Mouse (Mus musculus) CH12.LX (cell line): ENCODE data around the gene St6galnac1. TPM values are rescaled to one million over a fixed set of nuclear protein-coding genes. Genes with fewer than 3 reads are reported as not detected.

Experiments used
- DNase-seq: peaks from one replicate; pipeline ENCODE4 v3.0.0-alpha.2; 2013; ENCODE audit errors: extremely low read depth
- H3K27ac ChIP-seq: 2 replicates; pipeline ENCODE4 v1.5.1; 2012; ENCODE audit warnings: low read depth, mild to moderate bottlenecking, control low read depth, moderate library complexity; ENCODE audit not compliant: insufficient read depth
- H3K27me3 ChIP-seq: replicated peaks from 2 replicates; pipeline ENCODE3; 2012; ENCODE audit warnings: inconsistent platforms
- H3K36me3 ChIP-seq, 2 experiments: replicated peaks in 1 of 2; 2 replicates each; pipeline versions ENCODE3 to v1.6.1; 2012; ENCODE audit warnings: inconsistent platforms in 1 of 2, low read length in 1 of 2, mild to moderate bottlenecking in 1 of 2, mixed read lengths in 1 of 2, moderate library complexity in 1 of 2; ENCODE audit not compliant: control insufficient read depth in 1 of 2, insufficient read depth in 1 of 2
- H3K4me1 ChIP-seq, 2 experiments: 2 replicates each; pipeline ENCODE4 v1.6.1; 2012; ENCODE audit warnings: inconsistent platforms in 1 of 2, moderate library complexity in 1 of 2; ENCODE audit not compliant: insufficient read depth in 2 of 2, control insufficient read depth in 1 of 2
- H3K4me2 ChIP-seq: 2 replicates; pipeline ENCODE4 v1.6.1; 2012; ENCODE audit warnings: low read depth, mild to moderate bottlenecking, control low read depth; ENCODE audit not compliant: poor library complexity, insufficient read depth, severe bottlenecking
- H3K4me3 ChIP-seq, 3 experiments: fragments of 150-350 bp in 1 of 3; sonication (generic) in 1 of 3; replicated peaks in 1 of 3; 2 replicates each; pipeline versions ENCODE3 to v1.5.1; 2011 to 2012; ENCODE audit warnings: low read depth in 2 of 3, low read length in 2 of 3, mild to moderate bottlenecking in 2 of 3, moderate library complexity in 2 of 3, control low read depth in 1 of 3, improper control_type of control experiment in 1 of 3, inconsistent platforms in 1 of 3, mixed read lengths in 1 of 3; ENCODE audit not compliant: poor library complexity in 1 of 3
- H3K79me2 ChIP-seq: replicated peaks from 2 replicates; pipeline ENCODE4 v1.6.1; 2012; ENCODE audit warnings: mild to moderate bottlenecking, moderate library complexity; ENCODE audit not compliant: control insufficient read depth, poor library complexity, insufficient read depth, severe bottlenecking; ENCODE audit errors: extremely low read depth
- H3K9ac ChIP-seq: 2 replicates; pipeline ENCODE4 v1.6.1; 2012; ENCODE audit warnings: low read depth, mild to moderate bottlenecking, control low read depth, moderate library complexity; ENCODE audit not compliant: insufficient read depth
- H3K9me3 ChIP-seq: replicated peaks from 2 replicates; pipeline ENCODE3; 2012; ENCODE audit warnings: low read length, inconsistent platforms, mixed read lengths
- CHD1 ChIP-seq: IDR thresholded peaks from 2 replicates; pipeline ENCODE4 v1.6.1; 2012; ENCODE audit warnings: low read depth, low read length, improper control_type of control experiment, inconsistent platforms
- CHD2 ChIP-seq: IDR thresholded peaks from 2 replicates; pipeline ENCODE4 v1.6.1; 2011; ENCODE audit warnings: low read length, improper control_type of control experiment
- E2F4 ChIP-seq: IDR thresholded peaks from 2 replicates; pipeline ENCODE4 v1.6.1; 2011; ENCODE audit warnings: low read depth, low read length, improper control_type of control experiment; ENCODE audit not compliant: insufficient replicate concordance
- HCFC1 ChIP-seq: IDR thresholded peaks from 2 replicates; pipeline ENCODE4 v1.6.1; 2012; ENCODE audit warnings: low read depth, mild to moderate bottlenecking, inconsistent platforms, low read length, improper control_type of control experiment
- KAT2A ChIP-seq: IDR thresholded peaks from 2 replicates; pipeline ENCODE4 v1.6.1; 2012; ENCODE audit warnings: low read length, improper control_type of control experiment, inconsistent platforms; ENCODE audit not compliant: insufficient replicate concordance
- MAX ChIP-seq: IDR thresholded peaks from 2 replicates; pipeline ENCODE4 v1.6.1; 2011; ENCODE audit warnings: low read length, improper control_type of control experiment
- MAZ ChIP-seq: IDR thresholded peaks from 2 replicates; pipeline ENCODE4 v1.6.1; 2012; ENCODE audit warnings: low read depth, mild to moderate bottlenecking, inconsistent platforms, low read length, improper control_type of control experiment, moderate library complexity
- MEF2A ChIP-seq: IDR thresholded peaks from 2 replicates; pipeline ENCODE4 v1.6.1; 2014; ENCODE audit warnings: low read depth, mild to moderate bottlenecking, inconsistent platforms, low read length, improper control_type of control experiment, borderline replicate concordance
- MXI1 ChIP-seq: IDR thresholded peaks from 2 replicates; pipeline ENCODE4 v1.6.1; 2011; ENCODE audit warnings: mild to moderate bottlenecking, low read depth, low read length, improper control_type of control experiment
- NRF1 ChIP-seq: IDR thresholded peaks from 2 replicates; pipeline ENCODE4 v1.6.1; 2014; ENCODE audit warnings: low read depth, mild to moderate bottlenecking, inconsistent platforms, low read length, improper control_type of control experiment, moderate library complexity
- RAD21 ChIP-seq: IDR thresholded peaks from 2 replicates; pipeline ENCODE4 v1.6.1; 2011; ENCODE audit warnings: low read depth, mild to moderate bottlenecking, low read length, improper control_type of control experiment, moderate library complexity
- RCOR1 ChIP-seq: conservative IDR thresholded peaks from 2 replicates; pipeline ENCODE4 v1.6.1; 2012; ENCODE audit warnings: low read depth, mild to moderate bottlenecking, inconsistent platforms, low read length, improper control_type of control experiment
- SIN3A ChIP-seq: IDR thresholded peaks from 2 replicates; pipeline ENCODE4 v1.6.1; 2012; ENCODE audit warnings: low read length, improper control_type of control experiment, inconsistent platforms
- SMC3 ChIP-seq: IDR thresholded peaks from 2 replicates; pipeline ENCODE4 v1.6.1; 2011; ENCODE audit warnings: low read depth, low read length, improper control_type of control experiment
- TBP ChIP-seq: conservative IDR thresholded peaks from 2 replicates; pipeline ENCODE4 v1.6.1; 2011; ENCODE audit warnings: low read depth, low read length, improper control_type of control experiment
- UBTF ChIP-seq: IDR thresholded peaks from 2 replicates; pipeline ENCODE4 v1.6.1; 2012; ENCODE audit warnings: low read depth, mild to moderate bottlenecking, inconsistent platforms, low read length, improper control_type of control experiment, moderate library complexity
- USF2 ChIP-seq: conservative IDR thresholded peaks from 2 replicates; pipeline ENCODE4 v1.6.1; 2011; ENCODE audit warnings: low read depth, low read length, improper control_type of control experiment
- ZMIZ1 ChIP-seq: IDR thresholded peaks from 2 replicates; pipeline ENCODE4 v1.6.1; 2012; ENCODE audit warnings: low read depth, mild to moderate bottlenecking, inconsistent platforms, low read length, improper control_type of control experiment
- dilution Hi-C: fragments of 300-500 bp; cut with MboI; formaldehyde crosslinking; loops from 2 replicates; pipeline ENCODE4 v1.14.3; 2020; ENCODE audit warnings: low sequenced_read_pairs; ENCODE audit not compliant: extremely low pct_unique_long_range_greater_than_20kb, extremely low pct_ligation_motif_present
- in situ Hi-C: fragments of 300-500 bp; cut with MboI; formaldehyde crosslinking; loops from 3 replicates; pipeline ENCODE4 v1.14.3; 2019; ENCODE audit warnings: low sequenced_read_pairs, low pct_ligation_motif_present, low pct_unique_long_range_greater_than_20kb, mixed read lengths
- polyA plus RNA-seq: library from polyadenylated mRNA; unstranded; fragments of >175 nt; gene quantifications from 2 replicates; pipeline ENCODE4 v1.2.1, GENCODE M21; 2012; ENCODE audit warnings: low read depth; ENCODE audit not compliant: insufficient read length
- total RNA-seq, 2 experiments: library from RNA; depleted of rRNA; stranded (reverse); fragments of 300-350 nt in 1 of 2; fragments of >200 nt in 1 of 2; gene quantifications; 2 replicates each; pipeline ENCODE4 v1.2.3; 2012 to 2014

The St6galnac1 gene
- total and polyA plus RNA-seq, 3 experiments, result not detected

- TF ChIP-seq CHD2 (no peak), MAX (no peak), USF2 (no peak), SMC3 (no peak), MXI1 (no peak), KAT2A (no peak), RAD21 (no peak), CHD1 (no peak), E2F4 (no peak), ZMIZ1 (no peak), MEF2A (no peak), MAZ (no peak), RCOR1 (no peak)
- H3K79me2 ChIP-seq, result no peaks in the 10 kb centered on the region
- in situ Hi-C loops (no loop called here), dilution Hi-C loops (no loop called here)
- no peak overlapping the region for H3K4me2 ChIP-seq
- H3K4me3 ChIP-seq, result no peak overlapping the region
- peaks cover 3% of the 10 kb centered on the region for H3K9me3 ChIP-seq
- H3K4me1 ChIP-seq, result 0 out of 4 replicates have a peak, but pooled peaks cover 0 to 3% of the 10 kb centered on the region in 2 experiments
- no peak overlapping the region for H3K9ac ChIP-seq
- no peak for DNase-seq
- no peaks in the 10 kb centered on the region for H3K27me3 ChIP-seq
- H3K27ac ChIP-seq, result no peak overlapping the region
- no peaks in the 10 kb centered on the region for H3K36me3 ChIP-seq
These were observed 45.9 kb downstream of the St6galnac1 start for GRCm38 (mm10) chr11:116729276-116730008.

- H3K36me3 ChIP-seq, result no peaks in the 10 kb centered on the region
- in situ Hi-C loops, result no loop called here
- H3K79me2 ChIP-seq, result no peaks in the 10 kb centered on the region
- no peak overlapping the region for H3K4me2 ChIP-seq
- no peak overlapping the region for H3K9ac ChIP-seq
- DNase-seq, result no peak
- H3K27me3 ChIP-seq, result no peaks in the 10 kb centered on the region
- H3K4me1 ChIP-seq, result peaks cover 8 to 9% of the 10 kb centered on the region in 2 experiments; a peak in 3 of 4 replicates
- TF ChIP-seq UBTF (no peak), USF2 (no peak), CHD1 (no peak), RCOR1 (no peak), MAX (no peak), NRF1 (no peak), MAZ (no peak), HCFC1 (no peak), SIN3A (no peak), CHD2 (no peak), TBP (no peak)
- no peak overlapping the region for H3K4me3 ChIP-seq
- peaks cover 3% of the 10 kb centered on the region for H3K9me3 ChIP-seq
- dilution Hi-C loops, result no loop called here
- no peak overlapping the region for H3K27ac ChIP-seq
These were observed 49.2 kb downstream of the St6galnac1 start for GRCm38 (mm10) chr11:116726156-116726555.
